Mouse (Mus musculus) lung, postnatal 25 days (tissue): ENCODE data around the gene Neu1.

Source experiments
- DNase-seq: peaks from one replicate; pipeline ENCODE4 v3.0.0; 2022; ENCODE audit warnings: low spot score

Neu1 gene

DNA sequence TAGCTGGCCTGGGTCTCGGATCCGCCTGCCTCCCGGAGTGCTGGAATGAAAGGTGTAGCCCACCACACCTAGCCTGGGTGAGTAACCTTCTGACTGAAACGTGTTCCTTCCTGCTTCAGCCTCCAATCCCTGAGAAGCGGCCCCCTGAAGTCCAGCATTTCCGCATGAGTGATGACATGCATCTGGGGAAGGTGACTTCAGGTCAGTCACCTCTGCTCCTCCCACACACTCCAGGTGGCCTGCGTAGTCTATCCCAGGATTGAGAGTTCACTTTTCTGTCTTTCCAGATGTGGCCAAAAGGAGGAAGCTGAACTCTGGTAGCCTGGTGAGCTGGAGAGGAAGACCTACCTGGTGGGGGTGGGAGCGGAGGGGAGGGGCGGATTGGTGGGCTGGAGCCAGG is 28.2 kb upstream of the Neu1 start:
- DNase-seq = no peak

DNA sequence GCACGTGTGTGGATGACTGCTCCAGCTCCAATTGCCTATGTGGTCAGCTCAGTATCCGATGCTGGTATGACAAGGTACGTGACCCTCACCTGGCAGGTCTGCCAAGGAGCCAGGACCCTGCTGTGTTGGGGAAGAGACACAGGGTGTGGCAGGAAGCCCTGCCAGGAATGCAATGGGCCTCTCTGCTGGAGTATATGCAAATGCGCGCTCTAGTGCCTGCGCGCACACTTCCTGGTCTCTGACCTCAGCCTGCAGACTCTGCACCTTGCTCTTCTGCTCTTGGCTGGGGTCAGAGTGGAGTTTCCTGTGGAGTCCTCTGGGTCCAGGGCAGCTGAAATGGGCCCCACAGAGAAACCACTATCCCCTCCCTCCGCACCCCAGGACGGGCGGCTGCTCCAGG is 20.1 kb upstream of the Neu1 start:
- no peak for DNase-seq

DNA sequence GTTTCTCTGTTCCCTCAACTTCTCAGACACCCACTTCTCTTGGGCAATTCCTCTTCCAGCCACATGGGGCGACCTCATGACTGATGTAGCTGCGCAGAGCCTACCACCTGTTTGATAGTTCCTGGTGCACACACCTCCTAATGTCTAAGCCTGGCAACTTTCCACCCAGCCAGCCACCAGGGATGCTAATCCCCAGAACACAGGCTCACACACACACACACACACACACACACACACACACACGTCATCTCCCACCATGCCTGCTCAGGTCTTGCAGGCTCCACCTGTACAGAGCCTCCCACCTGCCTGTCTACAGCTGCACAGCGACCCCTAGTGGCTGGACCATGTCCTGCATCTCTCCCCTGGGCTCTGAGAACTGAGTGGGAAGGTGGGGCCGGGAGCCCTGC is 19.1 kb upstream of the Neu1 start:
- peak; percentile 81 for DNase-seq

DNA sequence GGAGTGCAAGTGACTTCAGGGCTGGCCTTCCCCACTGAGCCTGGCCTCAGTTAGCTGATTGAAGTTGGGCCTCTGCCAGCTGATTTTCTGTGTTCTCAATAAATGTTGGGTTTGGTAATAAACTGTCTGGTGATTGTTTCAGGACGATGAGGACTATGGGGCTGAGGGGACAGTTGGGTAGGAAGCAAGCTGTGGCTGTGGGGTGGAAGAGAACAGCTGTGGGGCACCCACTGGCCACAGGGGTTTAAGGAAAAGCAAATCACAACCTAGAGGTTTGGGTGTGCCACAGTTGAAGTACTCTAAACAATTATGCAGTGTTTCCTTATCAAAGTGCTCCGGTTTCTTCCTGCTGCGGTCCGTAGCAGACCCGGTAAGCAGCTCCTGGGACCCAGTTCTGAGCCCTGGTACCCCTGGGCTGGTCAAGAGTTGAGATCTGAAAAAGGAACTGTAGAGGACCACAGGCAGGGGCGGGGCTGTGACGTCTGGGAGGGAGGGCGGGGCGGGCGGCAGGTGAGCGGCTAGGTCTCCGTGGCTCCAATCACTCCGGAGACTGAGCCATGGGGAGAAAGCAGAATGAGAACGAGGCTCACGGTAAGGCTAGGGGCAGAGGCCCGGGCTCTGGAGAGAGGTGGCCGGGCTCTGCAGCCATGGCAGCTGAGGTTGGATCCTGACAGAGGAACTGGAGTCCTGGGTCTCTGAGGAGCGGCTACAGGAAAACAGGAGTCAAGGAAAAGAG is 17.0 kb upstream of the Neu1 start, which contains the start of gene Slc44a4:
TSS of gene Slc44a4 (plus strand) at position 537 of the 736 bp plus-strand sequence.
- no peak for DNase-seq

- DNase-seq = no peak
Observed at GRCm38 (mm10) chr17:34915410-34915831, 15.6 kb upstream of the Neu1 start.

GRCm38 (mm10) chr17:34916316-34916715 is 14.7 kb upstream of the Neu1 start:
- no peak for DNase-seq

GRCm38 (mm10) chr17:34917188-34917587 is 13.9 kb upstream of the Neu1 start:
- no peak for DNase-seq

- no peak for DNase-seq
Observed at GRCm38 (mm10) chr17:34922939-34923338, 8.1 kb upstream of the Neu1 start.

GRCm38 (mm10) chr17:34924258-34924657 is 6.8 kb upstream of the Neu1 start:
- DNase-seq = no peak

DNA sequence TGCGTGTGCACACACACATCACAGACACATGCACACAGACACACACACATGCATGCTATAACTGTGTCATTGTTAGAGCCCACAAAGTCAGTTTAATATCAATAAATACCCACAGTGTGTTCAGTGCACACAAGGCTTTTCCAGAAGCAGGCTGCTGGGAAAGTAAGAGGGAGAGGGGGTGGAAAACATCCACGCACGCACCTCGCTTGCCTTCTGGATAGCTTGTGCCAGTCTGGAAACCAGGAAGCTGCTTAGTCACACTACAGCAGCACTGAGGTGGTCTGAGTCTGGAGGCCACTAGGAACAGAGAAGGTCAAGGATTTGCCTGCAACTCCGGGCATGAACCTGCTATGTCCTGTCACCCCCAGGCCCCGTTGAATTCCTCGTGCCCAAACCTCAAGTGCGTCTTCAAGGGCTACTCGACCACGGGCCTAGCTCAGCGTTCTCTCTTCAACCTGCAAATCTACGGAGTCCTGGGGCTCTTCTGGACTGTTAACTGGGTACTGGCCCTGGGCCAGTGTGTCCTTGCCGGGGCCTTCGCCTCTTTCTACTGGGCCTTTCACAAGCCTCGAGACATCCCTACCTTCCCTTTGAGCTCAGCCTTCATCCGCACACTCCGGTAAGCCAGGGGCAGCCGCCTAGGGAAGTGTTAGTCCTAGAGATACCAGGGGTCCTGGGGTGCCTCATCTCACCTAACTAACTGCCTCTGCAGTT is 3.6 kb upstream of the Neu1 start:
- DNase-seq = no peak

DNA sequence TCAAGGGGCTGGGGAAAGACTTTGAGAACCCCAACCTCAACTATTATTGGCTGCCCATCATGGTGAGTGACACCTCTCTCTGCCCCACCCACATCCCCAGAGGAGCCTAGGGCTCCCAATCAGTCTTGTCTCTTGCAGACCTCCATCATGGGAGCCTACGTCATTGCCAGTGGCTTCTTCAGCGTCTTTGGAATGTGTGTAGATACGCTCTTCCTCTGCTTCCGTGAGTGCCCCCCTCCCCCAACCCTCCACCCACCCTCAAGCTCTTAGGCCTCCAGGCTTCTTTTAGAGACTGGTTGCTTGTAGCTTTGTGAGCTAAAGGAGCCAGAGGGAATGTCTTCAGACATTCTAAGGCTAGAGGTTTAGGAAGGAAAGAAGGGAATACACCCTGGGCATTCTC is 2.2 kb upstream of the Neu1 start:
- no peak for DNase-seq

DNA sequence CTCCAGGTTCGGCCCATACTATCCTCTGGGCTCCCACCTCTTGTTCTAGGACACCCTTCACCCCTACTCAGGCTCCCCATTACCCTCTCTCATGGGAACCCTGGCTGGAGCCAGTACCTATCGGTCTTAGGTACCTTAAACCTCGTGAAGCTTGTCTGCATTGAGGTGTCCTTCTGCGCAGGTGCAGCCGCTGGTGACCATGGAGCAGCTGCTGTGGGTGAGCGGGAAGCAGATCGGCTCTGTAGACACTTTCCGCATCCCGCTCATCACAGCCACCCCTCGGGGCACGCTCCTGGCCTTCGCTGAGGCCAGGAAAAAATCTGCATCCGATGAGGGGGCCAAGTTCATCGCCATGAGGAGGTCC is 664 bp downstream of the Neu1 start:
- no peak for DNase-seq

DNA sequence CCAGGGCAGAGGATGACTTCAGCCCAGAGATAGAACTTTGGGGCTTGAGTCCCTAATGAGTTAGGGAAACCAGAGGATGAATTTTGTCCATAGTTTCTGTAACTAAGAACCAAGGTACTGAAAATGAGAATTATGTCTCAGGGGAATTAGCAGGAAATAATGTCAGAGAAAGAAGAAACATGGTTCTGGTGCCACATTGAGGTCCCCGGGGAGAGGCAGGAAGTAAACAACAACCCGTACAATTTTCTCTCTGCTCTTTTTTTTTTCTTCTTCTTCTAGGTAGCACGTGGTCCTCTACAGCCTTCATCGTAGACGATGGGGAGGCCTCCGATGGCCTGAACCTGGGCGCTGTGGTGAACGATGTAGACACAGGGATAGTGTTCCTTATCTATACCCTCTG is 1.2 kb downstream of the Neu1 start:
- DNase-seq = no peak

GRCm38 (mm10) chr17:34934031-34934430 is 3.0 kb downstream of the Neu1 start:
- DNase-seq = no peak

- DNase-seq = no peak
Observed at GRCm38 (mm10) chr17:34934830-34935229, 3.8 kb downstream of the Neu1 start.

DNA sequence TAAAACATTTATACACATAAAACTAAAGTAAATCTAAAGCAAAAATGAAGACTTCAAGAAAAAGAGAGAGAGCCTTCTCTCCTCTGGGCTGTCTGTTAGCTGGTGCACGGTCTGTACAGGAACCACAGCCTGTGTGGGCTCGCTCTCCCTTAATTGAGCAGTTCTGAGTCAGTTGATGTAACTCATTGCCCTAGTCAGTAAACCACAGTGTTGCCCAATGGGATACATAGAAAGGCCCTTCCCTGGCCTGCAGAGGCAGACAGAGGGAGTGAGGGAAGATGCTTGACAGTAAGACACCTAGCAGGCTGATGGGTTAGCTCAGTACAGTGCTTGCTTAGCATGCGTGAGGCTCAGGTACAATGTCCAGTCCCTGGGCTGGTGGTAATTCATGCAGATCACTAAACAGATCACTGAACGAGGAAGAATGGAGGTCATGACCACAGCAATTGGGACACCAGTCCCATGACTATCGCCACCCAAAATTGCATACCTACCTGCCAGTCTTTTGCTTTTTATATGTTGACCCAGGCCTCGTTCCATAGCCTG is 7.0 kb downstream of the Neu1 start:
- no peak for DNase-seq

DNA sequence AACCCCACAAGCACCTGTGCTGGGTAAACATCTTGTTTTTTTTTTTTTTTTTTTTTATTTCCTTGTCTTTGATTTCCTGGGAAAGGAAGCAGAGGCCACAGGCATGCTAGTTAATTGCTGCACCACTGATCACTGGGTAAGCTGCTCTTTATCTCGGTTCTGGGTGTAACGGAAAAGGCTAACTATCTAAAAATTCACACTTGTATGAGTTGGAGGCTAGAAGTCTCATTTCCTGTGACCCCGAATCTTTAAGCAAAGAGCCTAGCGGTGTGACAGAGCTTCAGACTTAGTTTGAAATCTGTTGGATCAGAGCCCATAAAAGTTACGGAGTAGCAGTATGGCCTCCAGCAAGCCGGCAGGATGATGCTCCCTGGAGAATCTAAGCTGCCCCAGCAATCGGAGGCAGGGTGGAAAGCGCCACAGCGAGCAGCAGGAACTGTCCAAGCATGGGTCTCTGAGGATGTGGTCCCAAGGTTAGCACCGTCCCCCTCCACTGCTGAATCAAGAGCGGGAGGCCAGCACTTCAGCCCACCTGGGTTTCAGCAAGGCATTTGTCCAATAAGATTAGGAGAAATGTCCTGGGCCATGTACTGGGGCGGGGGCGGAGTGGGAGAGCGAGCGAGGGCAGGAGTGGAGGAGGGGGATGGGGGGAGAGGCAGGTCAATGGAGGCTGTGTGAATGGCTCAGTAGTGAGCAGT is 10.4 kb downstream of the Neu1 start:
- DNase-seq = no peak

- DNase-seq = no peak
Observed at GRCm38 (mm10) chr17:34943128-34943815, 12.2 kb downstream of the Neu1 start.

- DNase-seq = no peak
Observed at GRCm38 (mm10) chr17:34944362-34944761, 13.3 kb downstream of the Neu1 start.

- no peak for DNase-seq
Observed at GRCm38 (mm10) chr17:34946486-34947140, 15.6 kb downstream of the Neu1 start.

- DNase-seq = no peak
Observed at GRCm38 (mm10) chr17:34947606-34948005, 16.6 kb downstream of the Neu1 start.
